In the genomic region with DNA sequence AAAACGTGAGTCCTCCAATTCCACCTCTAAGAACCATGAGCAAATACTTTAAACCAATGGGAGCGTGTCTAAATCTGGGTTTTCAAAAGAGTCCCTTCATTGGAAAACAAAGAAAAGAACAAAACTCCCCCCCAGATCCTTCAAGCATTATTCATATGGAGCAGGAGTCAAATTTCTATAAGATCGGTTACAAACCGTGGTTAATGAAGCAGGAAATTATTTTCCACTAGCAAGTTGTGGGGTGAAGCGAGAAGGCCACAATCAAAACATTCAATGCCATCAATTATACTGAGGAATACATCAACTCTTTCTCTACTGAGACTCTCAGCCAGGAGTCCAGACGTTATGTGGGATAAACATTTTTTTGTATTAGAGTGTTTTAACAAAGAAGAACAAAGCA, we compare ENCODE assay signal across 25 mouse cellular contexts.
DNase-seq lines count a peak whose midpoint lies in the region; ATAC-seq and TF ChIP-seq lines count a peak whose summit lies in the region.
"Had no signal": no experiment of that assay in that cellular context is flagged by ENCODE, and none has a peak within 500 bp of the region (broad histone marks: within the 10 kb centered on the region; RNA-seq: fewer than 3 reads in every experiment).

No protein-coding gene starts in this region.

- ATAC-seq in hindbrain, postnatal 0 days: no peak
- no peak for ATAC-seq in kidney, postnatal 0 days (replicated peaks; ENCODE audit: low FRiP score, low read depth)
- no peak for ATAC-seq in midbrain, postnatal 0 days (ENCODE audit: low FRiP score)
- ATAC-seq: activated CD4-positive, CD25-positive, alpha-beta regulatory T cell, adult 4 months; inflammation-experienced regulatory T-cells, adult 6 months had no signal

- intact Hi-C loops in heart, postnatal 36 days (cut with DNase I): no loop called here

- peaks cover 29% of the 10 kb centered on the region for H3K4me1 ChIP-seq in hindbrain, embryonic 10.5 days (replicated peaks)
- H3K4me1 ChIP-seq in hindbrain, postnatal 0 days (ENCODE audit: insufficient read depth, low read length): no peaks in the 10 kb centered on the region
- no peaks in the 10 kb centered on the region for H3K4me1 ChIP-seq in kidney, postnatal 0 days (replicated peaks; ENCODE audit: insufficient read depth, low read length)
- H3K4me1 ChIP-seq in embryonic fibroblast, embryonic 13.5 days (ENCODE audit: control insufficient read depth, insufficient read depth, low read length): peaks cover 18% of the 10 kb centered on the region
- no peaks in the 10 kb centered on the region for H3K4me1 ChIP-seq in midbrain, postnatal 0 days (ENCODE audit: insufficient read depth, low read length)
- H3K4me1 ChIP-seq: liver, embryonic 13.5 days had no signal

- 24% methylated on average over 6 of the region's 6 CpGs for WGBS in hindbrain, embryonic 10.5 days
- WGBS in hindbrain, postnatal 0 days: 25% methylated on average over 6 of the region's 6 CpGs
- WGBS in kidney, postnatal 0 days: 20% methylated on average over 6 of the region's 6 CpGs
- WGBS in midbrain, postnatal 0 days: 28% methylated on average over 6 of the region's 6 CpGs

- H3K9me3 ChIP-seq in hindbrain, embryonic 10.5 days: no peaks in the 10 kb centered on the region
- H3K9me3 ChIP-seq in hindbrain, postnatal 0 days (ENCODE audit: low read length): 0 out of 2 replicates have a peak, but pooled peaks cover 2% of the 10 kb centered on the region
- no peaks in the 10 kb centered on the region for H3K9me3 ChIP-seq in kidney, postnatal 0 days (replicated peaks; ENCODE audit: low read length)
- H3K9me3 ChIP-seq in midbrain, postnatal 0 days (ENCODE audit: low read length): no peaks in the 10 kb centered on the region
- H3K9me3 ChIP-seq: embryonic facial prominence, embryonic 12.5 days; liver, embryonic 13.5 days; midbrain, embryonic 12.5 days; neural tube, embryonic 12.5 days had no signal

- peak overlapping the region; percentile 78; the same call in 1 of the 2 replicates for H3K27ac ChIP-seq in hindbrain, embryonic 10.5 days
- H3K27ac ChIP-seq in hindbrain, postnatal 0 days: no peak overlapping the region
- H3K27ac ChIP-seq in kidney, postnatal 0 days: no peak overlapping the region
- peak overlapping the region; percentile 59; the same call in 1 of the 2 replicates for H3K27ac ChIP-seq in embryonic fibroblast, embryonic 13.5 days (ENCODE audit: insufficient read depth, low read length)
- H3K27ac ChIP-seq in midbrain, postnatal 0 days (ENCODE audit: low read depth, low read length): no peak overlapping the region
- H3K27ac ChIP-seq: embryonic facial prominence, embryonic 12.5 days; left cerebral cortex, adult 2 months; liver, embryonic 13.5 days; midbrain, embryonic 12.5 days; neural tube, embryonic 12.5 days; stomach, postnatal 0 days had no signal

- no peak overlapping the region for H3K4me2 ChIP-seq in hindbrain, postnatal 0 days (ENCODE audit: low read depth, low read length)
- no peak overlapping the region for H3K4me2 ChIP-seq in kidney, postnatal 0 days (ENCODE audit: low read length)
- H3K4me2 ChIP-seq in midbrain, postnatal 0 days (ENCODE audit: low read depth, low read length, poor library complexity, severe bottlenecking): no peak overlapping the region
- H3K4me2 ChIP-seq: embryonic facial prominence, embryonic 12.5 days; liver, embryonic 13.5 days; midbrain, embryonic 12.5 days; neural tube, embryonic 12.5 days had no signal

- no peak overlapping the region for H3K9ac ChIP-seq in hindbrain, postnatal 0 days (replicated peaks; ENCODE audit: low read length)
- H3K9ac ChIP-seq in kidney, postnatal 0 days (ENCODE audit: low read depth, low read length): no peak overlapping the region
- no peak overlapping the region for H3K9ac ChIP-seq in midbrain, postnatal 0 days (replicated peaks; ENCODE audit: low read length, poor library complexity, severe bottlenecking)
- H3K9ac ChIP-seq: embryonic facial prominence, embryonic 12.5 days; liver, embryonic 13.5 days; midbrain, embryonic 12.5 days; neural tube, embryonic 12.5 days had no signal

- H3K27me3 ChIP-seq in hindbrain, embryonic 10.5 days (ENCODE audit: insufficient read depth, poor library complexity, severe bottlenecking): no peaks in the 10 kb centered on the region
- H3K27me3 ChIP-seq in hindbrain, postnatal 0 days (ENCODE audit: insufficient read depth, low read length): no peaks in the 10 kb centered on the region
- H3K27me3 ChIP-seq in kidney, postnatal 0 days (ENCODE audit: insufficient read depth, low read length): no peaks in the 10 kb centered on the region
- no peaks in the 10 kb centered on the region for H3K27me3 ChIP-seq in midbrain, postnatal 0 days (ENCODE audit: insufficient read depth, low read length)
- H3K27me3 ChIP-seq: embryonic facial prominence, embryonic 12.5 days; liver, embryonic 13.5 days; midbrain, embryonic 12.5 days; neural tube, embryonic 12.5 days had no signal

- H3K36me3 ChIP-seq in hindbrain, embryonic 10.5 days: no peaks in the 10 kb centered on the region
- no peaks in the 10 kb centered on the region for H3K36me3 ChIP-seq in hindbrain, postnatal 0 days (ENCODE audit: insufficient read depth, low read length)
- H3K36me3 ChIP-seq in kidney, postnatal 0 days (ENCODE audit: insufficient read depth, low read length): no peaks in the 10 kb centered on the region
- H3K36me3 ChIP-seq in midbrain, postnatal 0 days (ENCODE audit: insufficient read depth, low read length): no peaks in the 10 kb centered on the region
- H3K36me3 ChIP-seq: embryonic facial prominence, embryonic 12.5 days; liver, embryonic 13.5 days; midbrain, embryonic 12.5 days; neural tube, embryonic 12.5 days had no signal

- TF ChIP-seq CTCF in hindbrain, postnatal 0 days (IDR thresholded peaks at IDR 0.05; ENCODE audit: low read depth): no peak
- no peak for TF ChIP-seq CTCF in kidney, postnatal 0 days (IDR thresholded peaks at IDR 0.05; ENCODE audit: low read depth)
- no peak for TF ChIP-seq CTCF in embryonic fibroblast, embryonic 13.5 days (IDR thresholded peaks at IDR 0.05; ENCODE audit: borderline replicate concordance, insufficient read depth, low read length)
- no peak for TF ChIP-seq CTCF in midbrain, postnatal 0 days (IDR thresholded peaks at IDR 0.05)

- H3K4me3 ChIP-seq in hindbrain, embryonic 10.5 days: no peak overlapping the region
- H3K4me3 ChIP-seq in hindbrain, postnatal 0 days (ENCODE audit: low read length): no peak overlapping the region
- H3K4me3 ChIP-seq in kidney, postnatal 0 days (replicated peaks; ENCODE audit: low read depth, low read length): no peak overlapping the region
- H3K4me3 ChIP-seq in embryonic fibroblast, embryonic 13.5 days (ENCODE audit: insufficient read depth, low read length): no peak overlapping the region
- no peak overlapping the region for H3K4me3 ChIP-seq in midbrain, postnatal 0 days (ENCODE audit: low read depth, low read length)
- H3K4me3 ChIP-seq: embryonic facial prominence, embryonic 12.5 days; left cerebral cortex, adult 2 months; liver, embryonic 13.5 days; midbrain, embryonic 12.5 days; neural tube, embryonic 12.5 days had no signal

- DNase-seq in hindbrain, embryonic 10.5 days (ENCODE audit: low spot score): no peak
- DNase-seq in hindbrain, postnatal 0 days (ENCODE audit: low spot score): no peak
- DNase-seq in kidney, postnatal 0 days (ENCODE audit: low spot score): peak; percentile 87
- no peak for DNase-seq in kidney, postnatal 36 days
- DNase-seq in midbrain, postnatal 0 days (ENCODE audit: low spot score): no peak
- no peak for DNase-seq in heart, postnatal 36 days
- DNase-seq: adrenal gland, adult 8-10 months; cerebellum, adult 2 months; cerebellum, postnatal 36 days; heart, postnatal 4 days; kidney, adult 2 months; liver, embryonic 13.5 days; lung, adult 2 months; lung, postnatal 14 days; right cerebral cortex, adult 18-20 months; thymus, adult 2 months; thymus, postnatal 4 days had no signal

- TF ChIP-seq POLR2A in embryonic fibroblast, embryonic 13.5 days (IDR thresholded peaks at IDR 0.05; ENCODE audit: low read depth, low read length): no peak

Comparison
In these comparisons a context has a peak if more than half of its experiments do, and no peak if none do; other contexts are left out.
1. H3K27ac ChIP-seq: peak in hindbrain, embryonic 10.5 days (single experiment) and embryonic fibroblast, embryonic 13.5 days (single experiment); none in hindbrain, postnatal 0 days (single experiment), kidney, postnatal 0 days (single experiment) and midbrain, postnatal 0 days (single experiment).